Mouse (Mus musculus) induced T-regulatory cell, adult 2 months (primary cell): ENCODE measurements around the gene Lamc2.

ENCODE experiments used
- DNase-seq: peaks from one replicate; pipeline ENCODE4 v3.0.0-alpha.2; 2012; ENCODE audit warnings: low read depth

The Lamc2 gene

DNA sequence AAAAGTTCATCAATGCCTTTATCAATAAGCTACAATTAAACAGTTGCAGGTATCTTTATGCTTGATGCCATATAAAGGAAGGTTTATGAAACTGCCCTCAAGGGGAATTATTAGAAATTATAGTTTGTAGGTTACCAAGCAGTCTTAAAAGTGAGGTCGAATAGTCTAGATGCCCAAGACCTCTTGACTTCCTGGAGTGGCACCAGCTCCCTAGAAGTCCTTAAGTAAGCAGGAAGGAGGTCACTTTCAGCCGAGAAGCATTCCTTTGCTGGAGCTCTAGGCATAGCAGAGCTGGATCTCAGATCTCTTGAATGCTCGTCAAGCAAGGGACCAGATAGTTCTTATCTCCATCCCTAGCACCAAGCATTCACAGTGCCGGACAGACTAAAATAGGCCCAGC lies 58.6 kb downstream of the Lamc2 start:
- no peak for DNase-seq

DNA sequence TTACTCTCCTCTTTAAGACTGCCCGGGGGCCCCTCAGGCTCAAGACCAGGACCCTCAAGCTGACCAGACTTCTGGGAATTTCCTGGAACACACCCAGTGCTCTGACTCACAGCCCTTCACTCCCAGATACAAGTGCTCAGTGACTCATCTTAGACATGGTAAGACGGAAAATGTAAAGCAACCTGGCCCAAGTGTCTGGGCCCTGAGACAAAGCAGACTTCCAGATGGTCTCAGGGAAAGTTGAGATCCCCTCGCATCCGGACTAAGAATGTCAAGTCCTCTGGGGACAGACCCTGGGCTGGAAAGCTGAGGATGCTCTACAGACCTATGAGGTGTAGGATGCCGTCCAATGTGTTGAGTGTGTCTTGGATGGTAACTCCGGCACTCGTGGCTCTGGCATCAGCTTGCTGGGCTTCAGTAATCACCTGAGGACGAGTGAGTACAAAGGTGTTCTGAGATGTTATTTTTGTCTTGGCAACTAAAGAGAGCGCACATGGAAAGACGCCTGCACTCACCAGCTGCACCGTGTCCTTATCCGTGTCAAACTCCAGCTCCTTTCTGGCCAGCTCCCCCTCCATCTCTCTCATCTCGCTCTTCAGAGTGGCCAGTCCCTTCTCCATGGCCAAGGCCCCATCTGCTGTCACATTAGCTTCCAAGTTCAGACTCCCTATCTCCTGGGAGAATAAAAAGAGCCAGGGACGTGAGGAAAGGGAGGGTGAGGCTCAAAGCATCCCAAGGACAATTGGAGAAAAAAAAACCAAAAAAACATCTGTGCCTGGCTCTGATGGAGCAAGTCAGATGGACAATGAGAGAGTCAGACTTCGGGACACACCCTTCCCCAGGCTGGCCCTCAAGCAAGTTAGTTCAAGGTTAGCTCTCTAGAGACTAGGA lies 59.5 kb downstream of the Lamc2 start:
- DNase-seq = no peak

- DNase-seq = no peak
These were observed 60.7 kb downstream of the Lamc2 start for GRCm38 (mm10) chr1:153125287-153126275.

DNA sequence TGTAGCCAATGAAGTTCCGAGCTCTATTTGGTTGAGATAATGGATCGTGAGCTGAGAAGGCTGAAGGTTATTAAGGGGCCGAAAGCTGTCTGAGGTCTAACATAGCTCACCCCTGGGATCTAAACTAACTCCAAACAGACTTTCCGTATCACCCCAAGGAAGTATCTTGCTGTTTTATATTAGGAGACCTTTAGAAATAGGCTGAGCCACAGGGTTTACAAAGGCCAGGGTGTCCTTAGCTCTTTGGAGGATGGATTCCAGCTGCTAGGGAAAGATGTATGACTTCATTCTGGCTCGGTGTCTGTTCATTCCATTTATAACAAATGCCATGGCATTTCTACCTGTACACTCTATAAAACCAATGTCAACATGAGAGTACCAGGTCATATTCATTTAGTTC lies 61.7 kb downstream of the Lamc2 start:
- no peak for DNase-seq

DNA sequence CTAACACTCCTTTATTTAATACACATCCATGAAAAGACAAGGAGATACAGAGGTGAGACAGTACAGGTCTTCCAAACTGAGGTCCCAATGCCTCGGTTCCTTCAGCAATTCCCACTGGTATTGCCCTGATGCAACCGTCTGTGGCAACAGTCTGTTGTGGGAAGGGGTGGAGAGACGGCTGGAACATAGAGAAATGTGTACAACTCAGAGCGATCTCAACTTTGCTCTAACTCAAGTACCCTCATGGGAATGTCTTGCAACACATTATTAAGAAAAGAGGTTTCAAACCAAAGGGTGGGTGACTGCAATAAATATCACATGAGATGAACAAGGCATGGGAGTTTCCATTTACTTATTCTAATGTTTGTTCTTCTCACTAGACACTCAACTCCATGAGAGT lies 63.5 kb downstream of the Lamc2 start:
- no peak for DNase-seq

- no peak for DNase-seq
These were observed 64.9 kb downstream of the Lamc2 start for GRCm38 (mm10) chr1:153121320-153121719.

GRCm38 (mm10) chr1:153120544-153120943 lies 65.7 kb downstream of the Lamc2 start:
- DNase-seq = no peak

- DNase-seq = peak; percentile 13
These were observed 70.9 kb downstream of the Lamc2 start for GRCm38 (mm10) chr1:153115315-153115714.

- no peak for DNase-seq
These were observed 74.7 kb downstream of the Lamc2 start for GRCm38 (mm10) chr1:153111596-153111995.

DNA sequence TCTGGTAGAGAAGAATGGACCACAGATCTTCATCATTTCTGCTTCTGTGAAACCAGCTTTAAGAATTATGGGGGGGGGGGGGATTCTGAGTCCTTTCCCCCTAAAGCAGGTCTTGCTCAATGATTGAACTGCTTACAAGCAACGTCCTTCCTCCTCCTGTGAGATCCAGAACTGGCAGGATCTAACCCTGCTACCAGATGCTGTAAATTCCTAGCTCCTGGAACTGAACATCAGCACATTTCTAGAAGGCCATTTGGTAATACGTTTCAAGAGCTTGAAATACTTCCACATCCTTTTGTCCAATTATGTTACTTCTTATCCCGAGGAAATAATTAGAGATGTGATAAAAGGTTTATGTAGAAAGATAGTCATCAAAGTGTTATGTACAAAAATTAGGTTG lies 76.4 kb downstream of the Lamc2 start:
- no peak for DNase-seq

DNA sequence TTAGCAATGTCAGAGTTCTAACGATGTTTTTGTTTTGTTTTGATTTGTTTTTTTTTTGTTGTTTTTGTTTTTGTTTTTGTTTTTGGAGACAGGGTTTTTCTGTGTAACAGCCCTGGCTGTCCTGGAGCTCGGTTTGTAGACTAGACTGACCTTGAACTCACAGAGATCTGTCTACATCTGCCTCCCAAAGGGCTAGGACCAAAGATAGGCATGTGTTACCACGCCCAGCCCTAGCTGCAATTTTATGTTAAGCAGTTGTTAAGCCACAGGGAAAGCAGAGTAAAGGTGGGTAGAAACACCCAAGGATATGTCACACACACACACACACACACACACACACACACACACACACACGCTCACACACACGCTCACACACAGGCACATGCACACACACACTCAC lies 76.9 kb downstream of the Lamc2 start:
- no peak for DNase-seq

DNA sequence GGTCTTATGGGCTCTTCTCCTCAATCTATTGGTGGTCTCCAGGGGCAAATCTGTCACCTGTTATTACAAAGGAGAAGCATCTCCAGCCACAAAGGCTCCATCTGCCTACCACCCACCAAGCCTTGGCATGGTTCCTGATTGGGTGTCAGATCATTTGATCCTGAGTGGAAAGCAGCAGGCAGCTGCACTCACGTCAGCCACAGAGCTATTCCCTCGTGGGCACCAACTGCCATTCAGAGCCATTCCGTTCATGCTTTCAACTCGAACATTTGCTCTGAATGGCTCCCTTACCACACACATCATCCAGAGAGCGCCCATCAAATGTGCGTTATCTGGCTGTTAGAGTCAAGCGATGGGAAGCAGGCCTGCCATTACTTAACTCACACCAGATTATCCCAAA lies 78.4 kb downstream of the Lamc2 start:
- DNase-seq = no peak

- no peak for DNase-seq
These were observed 81.4 kb downstream of the Lamc2 start for GRCm38 (mm10) chr1:153104804-153105203.

DNA sequence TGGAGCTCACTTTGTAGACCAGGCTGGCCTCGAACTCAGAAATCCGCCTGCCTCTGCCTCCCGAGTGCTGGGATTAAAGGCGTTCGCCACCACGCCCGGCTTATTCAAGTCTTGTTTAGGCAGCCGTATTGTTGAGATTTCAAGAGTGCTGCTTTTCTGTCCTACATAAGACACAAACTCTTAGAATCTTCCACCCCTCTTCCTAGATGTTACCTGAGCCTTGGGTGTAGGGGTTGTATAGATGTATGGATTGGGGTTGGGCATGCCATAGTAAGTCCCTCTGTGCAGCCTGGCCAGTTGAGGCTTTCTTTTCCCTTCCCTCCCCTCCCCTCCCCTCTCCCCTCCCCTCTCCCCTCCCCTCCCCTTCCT lies 83.1 kb downstream of the Lamc2 start:
- DNase-seq = no peak

GRCm38 (mm10) chr1:153102296-153103185 lies 83.7 kb downstream of the Lamc2 start:
- DNase-seq = no peak

- peak; percentile 84 for DNase-seq
These were observed 84.8 kb downstream of the Lamc2 start for GRCm38 (mm10) chr1:153101327-153101880.

- DNase-seq = no peak
These were observed 85.3 kb downstream of the Lamc2 start for GRCm38 (mm10) chr1:153100912-153101311.

- DNase-seq = no peak
These were observed 87.7 kb downstream of the Lamc2 start for GRCm38 (mm10) chr1:153098586-153098985.

DNA sequence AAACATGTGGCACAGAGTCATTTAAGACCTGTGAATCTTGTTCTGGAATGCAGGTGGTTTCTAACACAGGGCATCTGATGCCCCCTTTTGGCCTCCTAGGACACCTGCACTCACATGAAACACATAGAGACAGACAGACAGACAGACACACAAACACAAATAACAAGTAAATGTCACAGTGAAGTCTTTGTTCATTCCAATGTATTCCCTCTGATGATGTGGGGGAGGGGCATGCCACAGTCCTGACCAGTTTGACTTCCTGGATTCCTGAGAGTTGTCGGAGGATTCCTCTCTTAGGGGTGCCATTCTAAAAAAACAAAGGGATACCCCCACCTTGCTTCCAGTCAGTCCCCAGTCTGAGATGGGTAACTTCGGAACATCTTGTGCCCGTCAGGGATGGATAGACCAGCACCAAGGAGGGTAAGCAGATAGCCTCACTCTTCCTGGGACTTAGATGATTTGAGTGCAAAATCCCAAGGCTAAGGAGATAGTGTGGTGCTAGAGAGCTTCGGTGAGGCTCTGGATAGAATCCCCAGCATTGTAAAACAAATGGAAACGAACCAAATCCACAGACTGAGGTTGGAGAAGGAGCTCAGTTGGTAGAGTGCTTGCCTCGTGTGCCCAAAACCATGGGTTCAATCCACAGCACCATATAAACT lies 89.1 kb downstream of the Lamc2 start:
- no peak for DNase-seq

DNA sequence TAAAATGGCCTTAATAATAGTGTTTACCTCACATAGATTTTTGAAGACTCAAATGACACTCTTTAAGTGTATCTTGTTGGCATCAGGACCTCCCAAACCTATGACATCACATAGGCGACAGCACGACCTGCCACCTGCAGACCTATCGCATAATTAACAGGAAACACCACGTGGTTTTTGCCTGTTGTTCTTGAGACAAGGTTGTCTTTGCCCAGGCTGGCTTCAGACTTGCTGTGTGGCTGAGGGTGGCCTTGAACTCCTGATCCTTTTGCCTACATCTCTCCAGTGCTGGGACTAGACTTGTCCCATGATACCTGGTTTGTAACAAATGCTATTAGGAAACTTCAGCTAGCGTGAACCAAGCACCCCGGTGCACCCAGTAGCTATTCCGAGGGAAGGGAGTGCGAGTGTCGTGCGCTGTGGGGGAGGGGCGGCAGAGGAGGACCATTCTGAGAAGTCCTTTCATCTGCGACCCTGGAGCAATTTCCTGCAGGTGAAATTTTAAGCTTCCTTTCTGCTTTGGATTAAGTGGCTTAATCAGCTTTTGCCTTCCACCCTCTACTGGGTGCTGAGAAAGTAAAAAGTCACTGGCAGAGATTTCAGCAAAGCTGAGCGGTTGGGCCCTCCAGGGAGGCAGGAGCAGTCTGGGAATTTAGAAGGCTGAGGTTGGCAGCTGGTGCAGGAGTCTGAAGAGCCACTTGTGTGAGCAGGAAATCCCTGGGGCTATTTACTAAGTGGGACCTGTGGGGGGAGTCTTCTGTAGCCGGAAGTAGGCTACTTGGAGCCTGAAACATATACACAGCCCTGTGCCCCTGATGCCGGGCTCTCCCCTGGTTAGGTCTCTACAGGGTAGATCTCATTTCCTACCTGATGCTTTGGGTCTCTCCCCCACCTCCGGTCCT lies 90.2 kb downstream of the Lamc2 start:
- peak; percentile 30 for DNase-seq
